Mouse (Mus musculus): ENCODE results near the gene Hist1h4j. TPM values are rescaled to one million over a fixed set of nuclear protein-coding genes. Genes with fewer than 3 reads are reported as not detected.
"Not testable (repeated sequence)": the region's sequence is repeated elsewhere in the genome, so short reads cannot be mapped to it uniquely, and the experiment has no call there.

Gene Hist1h4j
- polyA plus RNA-seq, 1 experiment: 60.3 TPM

DNA sequence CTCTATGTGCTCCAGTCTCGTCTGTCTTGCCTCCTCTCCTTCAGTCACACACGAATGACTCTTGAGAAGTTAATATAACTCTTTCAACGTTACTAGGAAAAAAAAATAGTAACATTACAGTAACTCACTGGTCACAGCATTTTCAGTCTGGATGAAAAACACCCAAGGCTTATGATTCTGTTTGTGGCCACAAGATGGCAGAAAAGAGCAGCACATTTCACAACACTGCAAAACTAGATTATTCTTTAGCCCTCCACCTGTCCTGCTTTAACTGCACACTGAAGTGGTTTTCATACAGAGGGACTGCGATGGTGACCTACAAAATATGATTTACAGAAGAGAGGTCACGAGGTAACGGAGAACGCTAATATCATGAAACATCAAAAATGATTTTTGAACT is 20.1 kb upstream of the Hist1h4j start:
- Histone ChIP-seq H3K4me3 (ENCODE audit: control insufficient read depth, insufficient read depth, low read length) (no peak overlapping the region; the same call in 1 of the 2 replicates), H3K27ac (ENCODE audit: control insufficient read depth, insufficient read depth, low read length) (peak overlapping the region; percentile 72), H3K36me3 (ENCODE audit: control insufficient read depth, insufficient read depth, low read length) (no peaks in the 10 kb centered on the region), H3K4me1 (replicated peaks; ENCODE audit: control insufficient read depth, insufficient read depth, low read length) (peaks cover 2% of the 10 kb centered on the region), H3K27me3 (ENCODE audit: control insufficient read depth, insufficient read depth, low read length) (no peaks in the 10 kb centered on the region)
- peak; percentile 76 for DNase-seq
- WGBS: 0% methylated on average over 7 of the region's 7 CpGs
- no peak for TF ChIP-seq POLR2A (IDR thresholded peaks at IDR 0.05; ENCODE audit: control insufficient read depth, extremely low read depth, insufficient read depth, low read length, poor library complexity)
- TF ChIP-seq CTCF (IDR thresholded peaks at IDR 0.05; ENCODE audit: borderline replicate concordance, control insufficient read depth, extremely low read depth, insufficient read depth, low read length, poor library complexity): no peak

DNA sequence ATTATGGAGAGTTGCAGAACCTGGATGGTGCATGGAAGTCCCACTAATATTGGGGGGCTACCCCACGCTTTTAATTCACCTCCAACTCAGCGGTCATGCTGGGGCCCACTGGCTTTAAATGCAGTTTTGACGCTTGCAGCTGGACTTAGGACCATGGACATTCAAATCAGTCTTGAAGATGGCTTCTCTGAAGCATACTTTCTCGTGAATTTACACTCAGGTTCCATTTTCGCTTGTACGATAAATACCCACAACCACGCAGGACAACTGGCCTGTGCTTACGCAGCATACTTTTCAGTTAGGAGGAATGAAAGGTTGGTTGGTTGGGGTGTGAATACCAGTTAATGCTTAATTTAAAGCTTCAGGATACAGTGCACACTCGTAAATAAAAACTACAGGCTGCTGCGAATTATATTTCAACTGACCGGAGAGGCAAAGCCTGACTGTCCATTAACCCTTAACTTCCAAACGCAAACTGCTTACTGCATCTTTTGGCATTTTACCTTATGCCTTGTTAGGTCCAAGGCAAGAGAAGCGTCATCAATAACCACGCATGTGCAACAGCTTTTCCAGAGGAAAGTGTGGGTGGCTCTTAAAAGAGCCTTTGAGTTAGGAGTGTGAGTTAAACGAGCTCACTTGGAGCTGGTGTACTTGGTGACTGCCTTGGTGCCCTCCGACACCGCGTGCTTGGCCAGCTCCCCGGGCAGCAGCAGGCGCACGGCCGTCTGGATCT is 19.6 kb upstream of the Hist1h4j start:
- under 1% methylated on average over 22 of the region's 22 CpGs for WGBS

DNA sequence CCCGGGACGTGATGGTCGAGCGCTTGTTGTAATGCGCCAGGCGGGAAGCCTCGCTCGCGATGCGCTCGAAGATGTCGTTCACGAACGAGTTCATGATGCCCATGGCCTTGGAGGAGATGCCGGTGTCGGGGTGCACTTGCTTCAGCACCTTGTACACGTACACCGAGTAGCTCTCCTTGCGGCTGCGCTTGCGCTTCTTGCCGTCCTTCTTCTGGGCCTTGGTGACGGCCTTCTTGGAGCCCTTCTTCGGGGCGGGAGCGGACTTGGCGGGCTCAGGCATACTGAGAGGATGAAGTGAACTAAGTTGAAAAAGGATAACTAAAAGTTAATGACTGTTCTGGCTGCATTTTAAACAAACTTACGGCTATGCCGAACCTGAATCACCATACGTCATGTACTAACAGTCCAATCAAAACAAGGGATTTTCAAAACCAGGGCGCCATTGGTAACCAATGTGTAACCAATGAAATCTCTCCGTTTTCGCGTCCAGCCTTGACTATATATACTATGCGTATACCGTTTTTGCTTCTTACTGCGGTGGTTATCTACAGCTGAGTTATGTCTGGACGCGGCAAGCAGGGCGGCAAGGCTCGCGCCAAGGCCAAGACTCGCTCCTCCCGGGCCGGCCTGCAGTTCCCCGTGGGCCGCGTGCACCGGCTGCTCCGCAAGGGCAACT is 18.9 kb upstream of the Hist1h4j start, which contains the start of the genes Hist1h2bl and Hist1h2ai:
Gene Hist1h2bl, minus strand, starts transcription at position 280 of the 676 bp plus-strand sequence.
Gene Hist1h2ai, plus strand, starts transcription at position 559 of the 676 bp plus-strand sequence.
- not testable (repeated sequence) for H3K27me3 ChIP-seq (ENCODE audit: control insufficient read depth, insufficient read depth, low read length); H3K36me3 ChIP-seq (ENCODE audit: control insufficient read depth, insufficient read depth, low read length); H3K4me1 ChIP-seq (replicated peaks; ENCODE audit: control insufficient read depth, insufficient read depth, low read length)
- peak; percentile 58; the same call in 1 of the 2 replicates for TF ChIP-seq POLR2A (IDR thresholded peaks at IDR 0.05; ENCODE audit: control insufficient read depth, extremely low read depth, insufficient read depth, low read length, poor library complexity)
- WGBS: 0% methylated on average over 34 of the region's 50 CpGs
- Histone ChIP-seq H3K4me3 (ENCODE audit: control insufficient read depth, insufficient read depth, low read length) (peak within 1 kb of the TSS; percentile 49), H3K27ac (ENCODE audit: control insufficient read depth, insufficient read depth, low read length) (peak within 1 kb of the TSS; percentile 93)
- peak; percentile 85 for DNase-seq

More for the DNA sequence above, 19.6 kb upstream of the Hist1h4j start:
- no peak for TF ChIP-seq POLR2A (IDR thresholded peaks at IDR 0.05; ENCODE audit: control insufficient read depth, extremely low read depth, insufficient read depth, low read length, poor library complexity)
- Histone ChIP-seq H3K27me3 (ENCODE audit: control insufficient read depth, insufficient read depth, low read length) (no peaks in the 10 kb centered on the region), H3K27ac (ENCODE audit: control insufficient read depth, insufficient read depth, low read length) (peak overlapping the region; percentile 72), H3K36me3 (ENCODE audit: control insufficient read depth, insufficient read depth, low read length) (no peaks in the 10 kb centered on the region), H3K4me3 (ENCODE audit: control insufficient read depth, insufficient read depth, low read length) (peak overlapping the region; percentile 35), H3K4me1 (replicated peaks; ENCODE audit: control insufficient read depth, insufficient read depth, low read length) (peaks cover 2% of the 10 kb centered on the region)
- no peak for DNase-seq

DNA sequence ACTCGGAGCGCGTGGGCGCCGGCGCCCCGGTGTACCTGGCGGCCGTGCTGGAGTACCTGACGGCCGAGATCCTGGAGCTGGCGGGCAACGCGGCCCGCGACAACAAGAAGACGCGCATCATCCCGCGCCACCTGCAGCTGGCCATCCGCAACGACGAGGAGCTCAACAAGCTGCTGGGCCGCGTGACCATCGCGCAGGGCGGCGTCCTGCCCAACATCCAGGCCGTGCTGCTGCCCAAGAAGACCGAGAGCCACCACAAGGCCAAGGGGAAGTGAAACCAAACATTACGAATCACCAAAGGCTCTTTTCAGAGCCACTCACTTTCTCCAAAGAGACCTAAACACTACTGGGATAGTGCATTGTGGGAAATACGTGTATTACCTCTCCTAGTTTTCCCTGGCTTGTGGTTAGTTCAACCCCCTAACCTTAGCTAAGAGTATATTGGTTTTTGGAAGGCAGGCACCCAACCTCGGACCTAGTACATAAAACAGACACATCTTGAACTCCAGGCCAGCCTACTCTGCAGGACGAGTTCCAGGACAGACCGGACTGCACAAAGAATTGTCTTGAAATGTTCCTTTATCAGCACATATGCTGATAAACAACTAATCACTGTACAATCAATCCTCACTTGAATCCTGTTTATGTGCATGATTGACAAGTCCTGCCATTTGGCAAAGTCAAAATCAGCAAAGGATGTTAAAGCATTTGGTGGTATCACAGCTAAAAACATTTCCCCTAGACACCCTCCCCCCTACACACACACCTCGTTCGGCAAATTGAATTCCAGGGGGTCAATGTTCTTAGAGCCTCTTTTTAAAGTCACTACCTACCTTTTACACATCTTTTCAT is 18.1 kb upstream of the Hist1h4j start:
- Histone ChIP-seq H3K27ac (ENCODE audit: control insufficient read depth, insufficient read depth, low read length) (peak overlapping the region; percentile 90), H3K4me3 (ENCODE audit: control insufficient read depth, insufficient read depth, low read length) (peak overlapping the region; percentile 49)
- not testable (repeated sequence) for H3K36me3 ChIP-seq (ENCODE audit: control insufficient read depth, insufficient read depth, low read length); H3K4me1 ChIP-seq (replicated peaks; ENCODE audit: control insufficient read depth, insufficient read depth, low read length); DNase-seq; H3K27me3 ChIP-seq (ENCODE audit: control insufficient read depth, insufficient read depth, low read length)
- 0 out of 2 replicates have a peak, but pooled peaks have one; percentile 30 for TF ChIP-seq POLR2A (IDR thresholded peaks at IDR 0.05; ENCODE audit: control insufficient read depth, extremely low read depth, insufficient read depth, low read length, poor library complexity)
- under 1% methylated on average over 12 of the region's 38 CpGs for WGBS

DNA sequence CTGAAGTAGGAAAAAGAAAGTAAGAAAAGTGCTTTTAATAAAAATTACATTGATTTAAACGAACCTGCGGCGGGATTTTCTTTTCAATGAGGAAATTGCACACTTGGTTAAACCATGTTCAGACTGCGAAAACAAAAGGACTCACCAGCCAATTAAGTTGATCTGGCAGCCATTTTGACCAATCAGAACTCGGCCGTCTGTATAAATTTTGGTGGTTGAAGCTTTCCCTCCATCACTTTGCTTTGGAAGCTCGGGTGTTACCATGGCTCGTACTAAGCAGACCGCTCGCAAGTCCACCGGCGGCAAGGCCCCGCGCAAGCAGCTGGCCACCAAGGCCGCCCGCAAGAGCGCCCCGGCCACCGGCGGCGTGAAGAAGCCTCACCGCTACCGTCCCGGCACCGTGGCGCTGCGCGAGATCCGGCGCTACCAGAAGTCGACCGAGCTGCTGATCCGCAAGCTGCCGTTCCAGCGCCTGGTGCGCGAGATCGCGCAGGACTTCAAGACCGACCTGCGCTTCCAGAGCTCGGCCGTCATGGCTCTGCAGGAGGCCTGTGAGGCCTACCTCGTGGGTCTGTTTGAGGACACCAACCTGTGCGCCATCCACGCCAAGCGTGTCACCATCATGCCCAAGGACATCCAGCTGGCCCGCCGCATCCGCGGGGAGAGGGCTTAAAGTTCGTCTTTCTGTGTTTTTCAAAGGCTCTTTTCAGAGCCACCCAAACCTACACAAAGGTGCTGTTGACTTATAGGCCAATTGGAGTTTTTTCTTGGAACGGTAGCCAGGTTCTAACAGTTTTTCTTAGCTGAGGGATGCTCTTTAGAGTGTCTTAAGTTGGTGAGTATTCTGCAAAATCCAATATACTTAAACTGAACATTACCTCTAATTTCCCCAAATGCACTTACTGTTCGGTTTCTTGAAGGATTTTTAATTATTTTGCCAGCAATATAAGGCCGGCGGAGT is 17.2 kb upstream of the Hist1h4j start, which contains the start of gene Hist1h3h:
Gene Hist1h3h, plus strand, starts transcription at position 263 of the 961 bp plus-strand sequence.
- WGBS: 5% methylated on average over 25 of the region's 56 CpGs
- Histone ChIP-seq H3K27ac (ENCODE audit: control insufficient read depth, insufficient read depth, low read length) (peak within 1 kb of the TSS; percentile 90), H3K4me3 (ENCODE audit: control insufficient read depth, insufficient read depth, low read length) (peak within 1 kb of the TSS; percentile 61)
- peak; percentile 87 for DNase-seq
- H3K36me3 ChIP-seq (ENCODE audit: control insufficient read depth, insufficient read depth, low read length); H3K4me1 ChIP-seq (replicated peaks; ENCODE audit: control insufficient read depth, insufficient read depth, low read length); H3K27me3 ChIP-seq (ENCODE audit: control insufficient read depth, insufficient read depth, low read length): not testable (repeated sequence)

Data from thymus, adult 2 months (tissue).